Mouse (Mus musculus) lung, embryonic 14.5 days (tissue): ENCODE measurements at regions not wholly inside any gene's neighbourhood (a gene's known extent, or its start where the extent isn't known, plus 50 kb on each side); places are given as distances from the start of the nearest gene placed in this dataset.

Source experiments
- ATAC-seq: fragments of 200-750 bp; cut with Nextera tagmentation; 2 replicates; pipeline ENCODE4 v1.8.0; 2017; ENCODE audit warnings: mild to moderate bottlenecking, moderate TSS enrichment, moderate library complexity; ENCODE audit not compliant: insufficient read depth
- DNase-seq: peaks from one replicate; pipeline ENCODE4 v3.0.0-alpha.2; 2015
- H3K27ac ChIP-seq: fragments of 300-500 bp; sonication (generic); 2 replicates; pipeline ENCODE4 v1.5.1; 2014; ENCODE audit warnings: low read depth, mild to moderate bottlenecking, moderate library complexity
- H3K27me3 ChIP-seq: fragments of 300-500 bp; sonication (generic); 2 replicates; pipeline ENCODE4 v1.6.1; 2014; ENCODE audit warnings: low read length, control low read depth; ENCODE audit not compliant: insufficient read depth
- H3K36me3 ChIP-seq: fragments of 300-500 bp; sonication (generic); 2 replicates; pipeline ENCODE4 v1.6.1; 2014; ENCODE audit warnings: control low read depth; ENCODE audit not compliant: insufficient read depth
- H3K4me1 ChIP-seq: fragments of 300-500 bp; sonication (generic); 2 replicates; pipeline ENCODE4 v1.6.1; 2014; ENCODE audit warnings: antibody characterized with exemption, control low read depth; ENCODE audit not compliant: insufficient read depth
- H3K4me2 ChIP-seq: fragments of 300-500 bp; sonication (generic); 2 replicates; pipeline ENCODE4 v1.6.1; 2014; ENCODE audit warnings: mild to moderate bottlenecking
- H3K4me3 ChIP-seq: fragments of 300-500 bp; sonication (generic); 2 replicates; pipeline ENCODE4 v1.5.1; 2014; ENCODE audit warnings: low read depth, low read length
- H3K9ac ChIP-seq: fragments of 300-500 bp; sonication (generic); 2 replicates; pipeline ENCODE4 v1.6.1; 2014
- H3K9me3 ChIP-seq: fragments of 300-500 bp; sonication (generic); 2 replicates; pipeline ENCODE4 v1.6.1; 2016; ENCODE audit warnings: low read depth, low read length, control low read depth
- CTCF ChIP-seq: IDR thresholded peaks from 2 replicates; pipeline ENCODE4 v1.5.1; 2016; ENCODE audit warnings: antibody characterized with exemption, low read depth
- whole genome bisulfite sequencing: fragments of 180-500 bp; shearing (Covaris S2); extraction: QIAGEN DNeasy Blood & Tissue Kit; methylation state at CpG from one replicate; pipeline ENCODE4 v1.1.7; 2014; 5-methylcytosine and 5-hydroxymethylcytosine counted together

GRCm38 (mm10) chr8:98403645-98404032 lies 1012.6 kb downstream of the Cdh8 start:
- DNase-seq (peak; percentile 51), ATAC-seq (peak; percentile 68; the same call in 1 of the 2 replicates)
- Histone ChIP-seq H3K36me3 (no peaks in the 10 kb centered on the region), H3K27me3 (no peaks in the 10 kb centered on the region), H3K4me1 (no peaks in the 10 kb centered on the region), H3K4me2 (no peak overlapping the region), H3K9me3 (no peaks in the 10 kb centered on the region), H3K27ac (no peak overlapping the region), H3K4me3 (no peak overlapping the region), H3K9ac (no peak overlapping the region)
- TF ChIP-seq CTCF = no peak
- 29% methylated on average over 3 of the region's 3 CpGs for WGBS

- DNase-seq = peak; percentile 82
- 45% methylated on average over 11 of the region's 11 CpGs for WGBS
- Histone ChIP-seq H3K9ac (no peak overlapping the region), H3K4me2 (no peak overlapping the region), H3K27ac (no peak overlapping the region), H3K4me1 (no peaks in the 10 kb centered on the region), H3K4me3 (no peak overlapping the region), H3K9me3 (no peaks in the 10 kb centered on the region), H3K27me3 (no peaks in the 10 kb centered on the region), H3K36me3 (no peaks in the 10 kb centered on the region)
- ATAC-seq = peak; percentile 85
- no peak for TF ChIP-seq CTCF
Measured at GRCm38 (mm10) chr8:98402852-98403644, 1013.2 kb downstream of the Cdh8 start.

- no peaks in the 10 kb centered on the region for H3K36me3 ChIP-seq
- H3K9ac ChIP-seq = no peak overlapping the region
- no peaks in the 10 kb centered on the region for H3K9me3 ChIP-seq
- H3K27me3 ChIP-seq = no peaks in the 10 kb centered on the region
- WGBS = 88% methylated on average over 2 of the region's 2 CpGs
- no peak for ATAC-seq
- H3K4me2 ChIP-seq = no peak overlapping the region
- H3K27ac ChIP-seq = no peak overlapping the region
- H3K4me1 ChIP-seq = no peaks in the 10 kb centered on the region
- DNase-seq = peak; percentile 4
- TF ChIP-seq CTCF = no peak
- no peak overlapping the region for H3K4me3 ChIP-seq
Measured at GRCm38 (mm10) chr8:98381815-98382214, 1034.5 kb downstream of the Cdh8 start.

- 40% methylated on average over 1 of the region's 1 CpGs for WGBS
- no peak for ATAC-seq
Measured at GRCm38 (mm10) chr8:98380387-98380786, 1035.9 kb downstream of the Cdh8 start.

GRCm38 (mm10) chr8:98377743-98378142 lies 1038.5 kb downstream of the Cdh8 start:
- no peak overlapping the region for H3K9ac ChIP-seq
- H3K4me3 ChIP-seq = no peak overlapping the region
- H3K27me3 ChIP-seq = no peaks in the 10 kb centered on the region
- ATAC-seq = no peak
- no peak for TF ChIP-seq CTCF
- no peak overlapping the region for H3K4me2 ChIP-seq
- H3K36me3 ChIP-seq = no peaks in the 10 kb centered on the region
- no peaks in the 10 kb centered on the region for H3K4me1 ChIP-seq
- H3K9me3 ChIP-seq = no peaks in the 10 kb centered on the region
- H3K27ac ChIP-seq = no peak overlapping the region
- DNase-seq = no peak

More at GRCm38 (mm10) chr8:98380387-98380786, 1035.9 kb downstream of the Cdh8 start:
- no peaks in the 10 kb centered on the region for H3K27me3 ChIP-seq
- no peak overlapping the region for H3K27ac ChIP-seq
- peak; percentile 85 for DNase-seq
- H3K4me3 ChIP-seq = no peak overlapping the region
- no peak overlapping the region for H3K9ac ChIP-seq
- H3K4me1 ChIP-seq = no peaks in the 10 kb centered on the region
- H3K4me2 ChIP-seq = no peak overlapping the region
- no peaks in the 10 kb centered on the region for H3K36me3 ChIP-seq
- TF ChIP-seq CTCF = no peak
- H3K9me3 ChIP-seq = no peaks in the 10 kb centered on the region

GRCm38 (mm10) chr8:98372711-98373420 lies 1043.4 kb downstream of the Cdh8 start:
- no peak overlapping the region for H3K27ac ChIP-seq
- no peaks in the 10 kb centered on the region for H3K27me3 ChIP-seq
- TF ChIP-seq CTCF = no peak
- no peaks in the 10 kb centered on the region for H3K9me3 ChIP-seq
- H3K4me1 ChIP-seq = no peaks in the 10 kb centered on the region
- no peak overlapping the region for H3K4me3 ChIP-seq
- no peak overlapping the region for H3K9ac ChIP-seq
- peak; percentile 72 for DNase-seq
- H3K36me3 ChIP-seq = no peaks in the 10 kb centered on the region
- WGBS = 58% methylated on average over 3 of the region's 4 CpGs
- ATAC-seq = peak; percentile 91
- no peak overlapping the region for H3K4me2 ChIP-seq

GRCm38 (mm10) chr8:98365378-98366095 lies 1050.7 kb downstream of the Cdh8 start:
- WGBS = 91% methylated on average over 6 of the region's 6 CpGs
- H3K4me2 ChIP-seq = no peak overlapping the region
- DNase-seq (no peak), ATAC-seq (no peak)
- TF ChIP-seq CTCF = no peak
- no peaks in the 10 kb centered on the region for H3K9me3 ChIP-seq
- no peak overlapping the region for H3K4me3 ChIP-seq
- H3K27me3 ChIP-seq = no peaks in the 10 kb centered on the region
- no peak overlapping the region for H3K27ac ChIP-seq
- H3K36me3 ChIP-seq = no peaks in the 10 kb centered on the region
- H3K4me1 ChIP-seq = no peaks in the 10 kb centered on the region
- H3K9ac ChIP-seq = no peak overlapping the region
